Mouse (Mus musculus): ENCODE measurements at regions not wholly inside any gene's neighbourhood (a gene's known extent, or its start where the extent isn't known, plus 50 kb on each side); places are given as distances from the start of the nearest gene placed in this dataset.

- peak; percentile 52; the same call in 1 of the 2 replicates for TF ChIP-seq CTCF (IDR thresholded peaks at IDR 0.05; ENCODE audit: borderline replicate concordance, extremely low read depth, insufficient read depth, insufficient read length)
- no peak for TF ChIP-seq POLR2A (IDR thresholded peaks at IDR 0.05; ENCODE audit: borderline replicate concordance, extremely low read depth, insufficient read depth, insufficient read length, poor library complexity, severe bottlenecking)
- no peak for DNase-seq (ENCODE audit: low read depth)
Measured at GRCm38 (mm10) chr4:124102684-124103083, 184.9 kb upstream of the 4930535I16Rik start.

DNA sequence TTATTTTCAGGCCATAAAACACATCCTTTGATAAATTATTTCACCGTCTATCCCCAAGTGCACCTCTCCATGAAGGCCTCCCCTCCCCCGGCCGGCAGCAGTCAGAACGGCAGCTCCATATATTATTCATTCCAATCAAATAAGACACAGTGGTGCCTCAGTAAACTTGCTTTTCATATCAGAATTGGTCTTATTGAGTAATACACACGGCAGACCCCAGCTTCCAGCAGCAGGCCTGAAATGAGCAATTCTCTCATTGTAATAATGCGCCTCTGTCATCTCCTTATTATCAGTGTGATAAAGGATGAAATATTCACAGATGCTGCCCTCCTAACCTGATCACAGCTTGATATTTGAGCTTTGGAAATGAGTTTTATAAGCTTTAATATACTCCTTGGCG lies 169.0 kb upstream of the 4930535I16Rik start:
- DNase-seq (ENCODE audit: low read depth): peak; percentile 62
- TF ChIP-seq POLR2A (IDR thresholded peaks at IDR 0.05; ENCODE audit: borderline replicate concordance, extremely low read depth, insufficient read depth, insufficient read length, poor library complexity, severe bottlenecking): no peak
- TF ChIP-seq CTCF (IDR thresholded peaks at IDR 0.05; ENCODE audit: borderline replicate concordance, extremely low read depth, insufficient read depth, insufficient read length): no peak

GRCm38 (mm10) chr4:124086254-124086653 lies 168.4 kb upstream of the 4930535I16Rik start:
- no peak for TF ChIP-seq CTCF (IDR thresholded peaks at IDR 0.05; ENCODE audit: borderline replicate concordance, extremely low read depth, insufficient read depth, insufficient read length)
- no peak for TF ChIP-seq POLR2A (IDR thresholded peaks at IDR 0.05; ENCODE audit: borderline replicate concordance, extremely low read depth, insufficient read depth, insufficient read length, poor library complexity, severe bottlenecking)

DNA sequence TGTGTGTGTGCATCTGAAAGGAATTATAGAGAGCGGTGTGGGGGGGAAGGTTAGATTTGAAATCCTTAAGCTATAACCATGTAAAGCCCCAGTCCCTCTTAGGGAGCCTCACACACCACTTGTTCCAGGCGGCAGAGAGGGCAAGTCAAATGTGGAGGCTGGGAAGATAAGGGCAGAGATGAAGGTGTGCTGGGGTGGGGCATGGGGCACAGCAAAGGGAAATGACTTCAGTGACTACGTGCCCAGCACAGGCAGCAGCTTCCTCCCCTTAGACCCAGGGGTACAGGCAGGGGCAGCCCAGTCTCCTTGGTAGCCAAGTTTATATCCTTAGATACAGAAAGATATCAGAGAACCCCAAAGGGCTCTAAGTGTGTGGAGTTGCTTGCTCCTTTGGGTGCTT lies 161.8 kb upstream of the 4930535I16Rik start:
- TF ChIP-seq POLR2A (IDR thresholded peaks at IDR 0.05; ENCODE audit: borderline replicate concordance, extremely low read depth, insufficient read depth, insufficient read length, poor library complexity, severe bottlenecking) (no peak), CTCF (IDR thresholded peaks at IDR 0.05; ENCODE audit: borderline replicate concordance, extremely low read depth, insufficient read depth, insufficient read length) (no peak)
- no peak for DNase-seq (ENCODE audit: low read depth)

More at GRCm38 (mm10) chr4:124086254-124086653, 168.4 kb upstream of the 4930535I16Rik start:
- DNase-seq (ENCODE audit: low read depth): no peak

DNA sequence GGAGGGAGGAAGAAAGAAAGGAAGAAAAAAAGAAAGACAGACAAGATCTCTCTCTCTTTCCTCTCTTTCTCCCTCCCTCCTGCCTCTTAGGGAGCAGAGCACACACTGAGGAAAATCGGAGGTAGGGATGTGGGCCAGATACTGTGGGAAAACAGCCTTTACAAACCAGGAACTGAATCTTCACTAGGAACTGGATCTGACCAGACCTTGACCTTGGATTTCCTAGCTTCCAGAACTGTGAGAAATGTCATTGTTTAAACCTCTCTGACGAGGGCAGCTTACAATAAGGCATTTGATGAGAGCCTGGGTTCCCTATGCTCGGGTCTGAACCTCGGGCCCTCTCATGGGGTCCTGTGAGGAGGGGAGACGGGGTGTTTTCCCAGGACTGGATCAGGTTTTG lies 157.7 kb upstream of the 4930535I16Rik start:
- no peak for DNase-seq (ENCODE audit: low read depth)
- no peak for TF ChIP-seq CTCF (IDR thresholded peaks at IDR 0.05; ENCODE audit: borderline replicate concordance, extremely low read depth, insufficient read depth, insufficient read length)
- TF ChIP-seq POLR2A (IDR thresholded peaks at IDR 0.05; ENCODE audit: borderline replicate concordance, extremely low read depth, insufficient read depth, insufficient read length, poor library complexity, severe bottlenecking): no peak

GRCm38 (mm10) chr4:124073646-124074045 lies 155.8 kb upstream of the 4930535I16Rik start:
- no peak for TF ChIP-seq POLR2A (IDR thresholded peaks at IDR 0.05; ENCODE audit: borderline replicate concordance, extremely low read depth, insufficient read depth, insufficient read length, poor library complexity, severe bottlenecking)
- no peak for TF ChIP-seq CTCF (IDR thresholded peaks at IDR 0.05; ENCODE audit: borderline replicate concordance, extremely low read depth, insufficient read depth, insufficient read length)
- no peak for DNase-seq (ENCODE audit: low read depth)

DNA sequence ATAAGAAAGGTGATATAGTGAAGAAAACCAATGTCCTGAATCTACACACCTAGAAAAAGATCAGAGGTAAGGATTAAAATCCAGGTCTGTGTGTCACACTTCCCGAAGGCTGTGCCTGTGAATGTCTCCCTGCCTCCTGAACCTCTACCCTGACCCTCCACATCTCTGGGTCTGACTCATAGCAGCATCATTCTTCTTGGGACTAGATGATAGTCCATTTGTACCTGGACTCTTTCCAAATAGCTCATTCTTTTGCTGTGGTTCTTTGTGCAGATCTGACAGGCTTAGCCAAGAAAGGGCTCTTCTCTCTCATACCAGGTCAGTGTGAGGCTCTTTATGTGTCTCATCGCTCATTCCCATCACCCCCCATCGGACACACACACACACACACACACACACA lies 146.8 kb upstream of the 4930535I16Rik start:
- TF ChIP-seq CTCF (IDR thresholded peaks at IDR 0.05; ENCODE audit: borderline replicate concordance, extremely low read depth, insufficient read depth, insufficient read length): no peak
- no peak for TF ChIP-seq POLR2A (IDR thresholded peaks at IDR 0.05; ENCODE audit: borderline replicate concordance, extremely low read depth, insufficient read depth, insufficient read length, poor library complexity, severe bottlenecking)
- no peak for DNase-seq (ENCODE audit: low read depth)

DNA sequence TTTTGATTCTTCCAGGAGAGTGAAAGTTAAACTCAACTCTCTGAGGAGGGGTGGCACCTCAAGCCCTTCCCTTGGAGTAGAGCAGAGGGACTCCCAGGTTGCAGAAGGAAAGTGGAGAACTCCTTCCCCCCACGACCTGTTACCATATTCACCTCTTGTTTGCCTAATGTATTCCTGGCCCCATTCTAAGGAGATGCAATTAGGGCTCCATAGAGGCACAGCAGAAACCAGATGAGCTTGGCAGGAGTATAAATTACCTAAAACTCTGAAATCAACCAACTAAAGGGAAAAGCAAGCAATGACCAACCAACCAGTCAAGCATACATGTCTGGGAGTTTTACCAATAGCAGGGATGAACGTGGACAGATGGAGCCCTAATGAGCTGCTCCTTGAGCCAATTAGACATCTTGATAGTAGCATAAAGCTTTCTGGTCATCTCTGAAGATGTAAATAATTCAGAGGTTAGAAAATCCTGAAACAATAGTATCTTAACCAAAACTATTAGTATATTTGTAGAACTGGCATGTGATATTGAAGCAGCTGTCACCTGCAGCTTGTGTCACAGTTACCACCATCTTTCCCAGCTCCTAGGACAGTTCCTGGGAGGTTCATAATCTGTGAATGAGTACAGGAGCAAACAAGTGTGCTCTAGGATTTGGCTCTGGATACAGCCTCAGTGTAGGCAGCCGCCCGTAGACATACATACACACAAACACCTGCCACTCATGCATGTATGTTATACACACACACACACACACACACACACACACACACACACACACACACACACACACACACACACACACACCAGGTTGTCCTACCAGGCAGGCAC lies 145.7 kb upstream of the 4930535I16Rik start:
- DNase-seq (ENCODE audit: low read depth): peak; percentile 81

GRCm38 (mm10) chr4:124057607-124058006 lies 139.8 kb upstream of the 4930535I16Rik start:
- no peak for DNase-seq (ENCODE audit: low read depth)
- no peak for TF ChIP-seq POLR2A (IDR thresholded peaks at IDR 0.05; ENCODE audit: borderline replicate concordance, extremely low read depth, insufficient read depth, insufficient read length, poor library complexity, severe bottlenecking)
- TF ChIP-seq CTCF (IDR thresholded peaks at IDR 0.05; ENCODE audit: borderline replicate concordance, extremely low read depth, insufficient read depth, insufficient read length): no peak

More for the DNA sequence above, 145.7 kb upstream of the 4930535I16Rik start:
- TF ChIP-seq CTCF (IDR thresholded peaks at IDR 0.05; ENCODE audit: borderline replicate concordance, extremely low read depth, insufficient read depth, insufficient read length) (no peak), POLR2A (IDR thresholded peaks at IDR 0.05; ENCODE audit: borderline replicate concordance, extremely low read depth, insufficient read depth, insufficient read length, poor library complexity, severe bottlenecking) (no peak)

DNA sequence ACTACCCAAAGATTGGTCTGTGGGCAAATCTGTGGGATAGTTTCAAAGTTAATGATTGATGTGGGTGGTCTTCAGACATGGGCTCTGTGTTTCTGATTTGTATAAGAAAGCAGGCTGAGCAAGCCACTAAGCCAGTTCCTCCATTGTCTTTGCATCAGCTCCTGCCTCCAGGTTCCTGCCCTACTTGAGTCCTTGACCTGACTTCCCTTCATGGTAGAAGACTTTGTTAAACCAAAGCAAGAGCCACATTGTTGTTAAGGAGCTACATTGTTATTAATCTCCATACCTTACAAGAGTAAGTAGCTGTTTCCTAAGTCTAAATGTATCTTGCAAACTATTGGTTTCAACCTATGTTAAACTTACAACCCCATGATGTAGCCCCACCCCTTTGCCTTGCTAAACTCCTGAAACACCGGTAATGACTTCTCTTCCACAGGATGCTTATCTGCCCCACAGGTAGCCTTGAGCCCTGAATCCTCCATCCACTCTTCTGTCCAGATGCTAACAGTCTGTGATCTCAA lies 136.5 kb upstream of the 4930535I16Rik start:
- TF ChIP-seq POLR2A (IDR thresholded peaks at IDR 0.05; ENCODE audit: borderline replicate concordance, extremely low read depth, insufficient read depth, insufficient read length, poor library complexity, severe bottlenecking): no peak
- no peak for TF ChIP-seq CTCF (IDR thresholded peaks at IDR 0.05; ENCODE audit: borderline replicate concordance, extremely low read depth, insufficient read depth, insufficient read length)
- no peak for DNase-seq (ENCODE audit: low read depth)

- no peak for TF ChIP-seq POLR2A (IDR thresholded peaks at IDR 0.05; ENCODE audit: borderline replicate concordance, extremely low read depth, insufficient read depth, insufficient read length, poor library complexity, severe bottlenecking)
- DNase-seq (ENCODE audit: low read depth): no peak
Measured at GRCm38 (mm10) chr4:124053340-124054038, 135.7 kb upstream of the 4930535I16Rik start.

All from brain, embryonic 14.5 days (tissue).